Mouse (Mus musculus) lung, adult 2 months (tissue): ENCODE measurements around the gene Bmf. TPM values are rescaled to one million over a fixed set of nuclear protein-coding genes. Genes with fewer than 3 reads are reported as not detected.

Experiments used
- DNase-seq: peaks from one replicate; pipeline ENCODE4 v3.0.0; 2022
- H3K4me1 ChIP-seq: fragments of 200-500 bp; 2 replicates; pipeline ENCODE4 v1.6.1; 2011; ENCODE audit warnings: low read length; ENCODE audit not compliant: control insufficient read depth, insufficient read depth
- H3K4me3 ChIP-seq: fragments of 200-500 bp; replicated peaks from 2 replicates; pipeline ENCODE3; 2011; ENCODE audit warnings: low read depth, mild to moderate bottlenecking, control low read depth, low read length; ENCODE audit errors: extremely low read depth
- CTCF ChIP-seq: fragments of 200-500 bp; IDR thresholded peaks from 2 replicates; pipeline ENCODE4 v1.5.1; 2011; ENCODE audit warnings: mild to moderate bottlenecking, low read length, control low read depth; ENCODE audit not compliant: insufficient read depth
- POLR2A ChIP-seq: fragments of 200-500 bp; IDR thresholded peaks from 2 replicates; pipeline ENCODE4 v1.6.1; 2011; ENCODE audit warnings: low read depth, mild to moderate bottlenecking, control low read depth, low read length, borderline replicate concordance; ENCODE audit errors: extremely low read depth
- WGBS: fragments of 180-500 bp; shearing (Covaris S2); methylation state at CpG from one replicate; pipeline ENCODE4 v1.1.7; 2018; 5-methylcytosine and 5-hydroxymethylcytosine counted together
- polyA plus RNA-seq: library from polyadenylated mRNA; depleted of rRNA; stranded (reverse); fragments of >200 nt; gene quantifications from 2 replicates; pipeline ENCODE4 v1.2.3, GENCODE M21; 2012; rRNA removed

The Bmf gene
- polyA plus RNA-seq, 1 experiment: 35.9 TPM

- H3K4me1 ChIP-seq: peaks cover 24% of the 10 kb centered on the region
- no peak overlapping the region for H3K4me3 ChIP-seq
- WGBS: 17% methylated on average over 12 of the region's 12 CpGs
- peak; percentile 88 for DNase-seq
- peak; percentile 98 for TF ChIP-seq CTCF
- TF ChIP-seq POLR2A: no peak
Observed at GRCm38 (mm10) chr2:118486933-118487332, 62.6 kb downstream of the Bmf start.

DNA sequence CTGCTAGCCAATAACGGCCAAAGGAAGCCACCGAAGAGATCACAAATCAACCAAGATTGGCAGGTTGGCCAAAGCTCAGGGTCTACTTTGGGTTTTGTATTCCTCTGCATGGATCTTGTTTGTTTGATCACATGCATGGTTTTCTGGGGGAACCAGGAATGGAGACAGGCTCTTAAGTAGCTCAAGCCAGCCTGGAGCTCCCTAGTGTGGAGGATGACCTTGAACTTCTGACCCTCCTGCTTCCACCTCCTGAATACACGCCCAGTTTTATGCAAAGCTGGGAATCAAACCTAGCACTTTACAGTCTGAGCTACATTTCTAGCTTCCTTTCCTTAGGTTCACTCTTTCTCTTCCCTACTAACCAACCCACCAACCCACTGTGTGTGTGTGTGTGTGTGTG, 64.1 kb downstream of the Bmf start:
- H3K4me3 ChIP-seq: no peak overlapping the region
- TF ChIP-seq CTCF (no peak), POLR2A (no peak)
- peaks cover 13% of the 10 kb centered on the region for H3K4me1 ChIP-seq
- 72% methylated on average over 3 of the region's 3 CpGs for WGBS
- no peak for DNase-seq

DNA sequence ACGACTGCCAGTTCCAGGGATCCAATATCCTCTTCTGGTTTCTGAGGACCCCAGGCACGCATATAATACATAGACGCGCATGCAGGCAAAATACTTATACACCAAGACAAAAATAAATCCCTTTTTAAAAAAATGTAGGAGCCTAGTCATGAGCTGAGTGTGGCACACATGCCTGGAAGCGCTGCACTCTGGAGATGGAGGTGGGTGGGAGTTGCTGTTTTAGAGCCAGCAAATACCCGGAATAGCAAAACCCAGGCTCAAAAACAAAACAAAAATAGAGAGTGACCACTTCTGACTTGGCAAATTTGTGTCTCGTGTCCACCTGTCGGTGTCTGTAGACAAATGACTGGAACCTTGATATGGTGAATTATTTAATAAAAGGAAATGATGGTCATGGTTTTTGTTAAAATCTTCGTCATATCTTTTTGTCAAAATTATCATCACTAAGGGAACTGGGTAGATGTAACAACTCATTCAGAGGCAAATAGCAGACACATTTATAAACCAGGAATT, 65.0 kb downstream of the Bmf start:
- Histone ChIP-seq H3K4me1 (peaks cover 6% of the 10 kb centered on the region; the same call in 1 of the 2 replicates), H3K4me3 (no peak overlapping the region)
- no peak for TF ChIP-seq POLR2A
- no peak for TF ChIP-seq CTCF
- no peak for DNase-seq
- 78% methylated on average over 9 of the region's 9 CpGs for WGBS

DNA sequence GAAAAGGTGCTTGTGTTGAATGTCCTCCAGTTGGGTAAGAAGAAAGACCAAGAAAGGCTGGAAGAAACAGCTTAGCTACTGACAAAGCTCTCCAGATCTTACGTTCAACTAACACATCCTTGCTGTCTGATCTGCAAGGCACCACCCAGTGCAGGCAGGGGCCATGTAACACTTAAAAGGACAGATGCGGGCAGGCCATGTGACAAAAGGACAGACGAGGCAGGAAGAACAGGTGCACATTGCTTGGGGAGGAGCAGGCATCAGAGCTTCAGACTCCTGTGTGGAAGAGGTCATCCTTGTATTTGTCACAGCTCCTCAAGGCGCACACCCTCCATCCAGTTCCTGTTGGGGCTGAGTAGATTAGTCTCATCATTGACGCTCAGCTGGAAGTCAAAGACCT, 66.5 kb downstream of the Bmf start:
- Histone ChIP-seq H3K4me3 (no peak overlapping the region), H3K4me1 (peaks cover 10% of the 10 kb centered on the region)
- no peak for DNase-seq
- WGBS: 76% methylated on average over 5 of the region's 5 CpGs
- TF ChIP-seq CTCF (no peak), POLR2A (no peak)

- DNase-seq: no peak
- 88% methylated on average over 7 of the region's 7 CpGs for WGBS
- no peak for TF ChIP-seq POLR2A
- TF ChIP-seq CTCF: no peak
- no peak overlapping the region for H3K4me3 ChIP-seq
- peaks cover 8% of the 10 kb centered on the region for H3K4me1 ChIP-seq
Observed at GRCm38 (mm10) chr2:118480886-118481285, 68.6 kb downstream of the Bmf start.

- Histone ChIP-seq H3K4me1 (peaks cover 8% of the 10 kb centered on the region), H3K4me3 (peak within 1 kb of the TSS; percentile 68)
- TF ChIP-seq CTCF (no peak), POLR2A (peak; percentile 88)
- DNase-seq: peak; percentile 88
- under 1% methylated on average over 35 of the region's 35 CpGs for WGBS
Observed at GRCm38 (mm10) chr2:118479550-118479909, 70.0 kb downstream of the Bmf start, which contains the start of gene Srp14. Gene Srp14 (minus strand): TSS chr2:118479711.

- no peak for DNase-seq
- WGBS: under 1% methylated on average over 48 of the region's 52 CpGs
- Histone ChIP-seq H3K4me3 (peak overlapping the region; percentile 68), H3K4me1 (peaks cover 8% of the 10 kb centered on the region)
- TF ChIP-seq POLR2A: no peak
- TF ChIP-seq CTCF: no peak
Observed at GRCm38 (mm10) chr2:118478833-118479549, 70.5 kb downstream of the Bmf start.

Other genes starting within 250 kb of the Bmf start
- gene Gpr176, start 176.3 kb downstream of the Bmf start, polyA plus RNA-seq: 0.26 and 0.31 TPM in 2 replicates
- gene Eif2ak4, start 161.1 kb downstream of the Bmf start, polyA plus RNA-seq: 11.1 and 12.2 TPM in 2 replicates
- 53.4 and 70.5 TPM in 2 replicates for gene Srp14, start 70.0 kb downstream of the Bmf start, polyA plus RNA-seq
- 1.0 and 2.7 TPM in 2 replicates for gene Bub1b, start 48.5 kb upstream of the Bmf start, polyA plus RNA-seq
- gene Pak6, start 113.6 kb upstream of the Bmf start, polyA plus RNA-seq: 8.2 and 11.8 TPM in 2 replicates
- 5.0 and 5.4 TPM in 2 replicates for gene Ankrd63, start 154.3 kb upstream of the Bmf start, polyA plus RNA-seq
- gene Plcb2, start 178.8 kb upstream of the Bmf start, polyA plus RNA-seq: 11.8 and 15.2 TPM in 2 replicates
- 18.1 and 23.5 TPM in 2 replicates for gene Inafm2, start 196.1 kb upstream of the Bmf start, polyA plus RNA-seq
- 20.8 and 27.6 TPM in 2 replicates for gene Ccdc9b, start 213.0 kb upstream of the Bmf start, polyA plus RNA-seq
- gene Phgr1, start 223.1 kb upstream of the Bmf start, polyA plus RNA-seq: 2.2 and 70.4 TPM in 2 replicates
- 5.8 and 9.2 TPM in 2 replicates for gene Disp2, start 230.0 kb upstream of the Bmf start, polyA plus RNA-seq